Mouse (Mus musculus): ENCODE data around the gene Cemip. TPM values are rescaled to one million over a fixed set of nuclear protein-coding genes. Genes with fewer than 3 reads are reported as not detected.

Cemip gene
- polyA plus RNA-seq, 1 experiment from 2014 or later: 0.49 TPM

Other genes with a start within 250 kb of the Cemip start
- 7.5 and 7.6 TPM in 2 replicates for gene Tlnrd1, start 202.2 kb downstream of the Cemip start, polyA plus RNA-seq (2015; fragmentation: Nextera tagmentation; extraction: Ambion mirVana)
- 73.6 and 74.5 TPM in 2 replicates for gene Mesd, start 202.0 kb downstream of the Cemip start, polyA plus RNA-seq (2015; fragmentation: Nextera tagmentation; extraction: Ambion mirVana)
- gene Abhd17c, start 65.4 kb upstream of the Cemip start, polyA plus RNA-seq (2015; fragmentation: Nextera tagmentation; extraction: Ambion mirVana): 18.3 and 25.0 TPM in 2 replicates